Mouse (Mus musculus): Measurements from ENCODE around the gene Trpc7.

- TF ChIP-seq CHD2 (IDR thresholded peaks at IDR 0.05; ENCODE audit: low read depth, low read length) (no peak), ZNF384 (IDR thresholded peaks at IDR 0.05; ENCODE audit: low read depth, low read length) (no peak), ZC3H11A (IDR thresholded peaks at IDR 0.05; ENCODE audit: borderline replicate concordance, low read depth, low read length) (no peak), HCFC1 (IDR thresholded peaks at IDR 0.05; ENCODE audit: borderline replicate concordance, insufficient read depth, low read length) (no peak), MAFK (IDR thresholded peaks at IDR 0.05; ENCODE audit: insufficient read depth, low read depth, low read length) (no peak)
Observed at GRCm38 (mm10) chr13:56854506-56854905, 41.3 kb downstream of the Trpc7 start.

Measured in ES-E14 (cell line).